Mouse (Mus musculus): ENCODE measurements at regions not wholly inside any gene's neighbourhood (a gene's known extent, or its start where the extent isn't known, plus 50 kb on each side); places are given as distances from the start of the nearest gene placed in this dataset.
A peak's percentile ranks its signal among the peaks of the same experiment; 100 is the strongest.

DNA sequence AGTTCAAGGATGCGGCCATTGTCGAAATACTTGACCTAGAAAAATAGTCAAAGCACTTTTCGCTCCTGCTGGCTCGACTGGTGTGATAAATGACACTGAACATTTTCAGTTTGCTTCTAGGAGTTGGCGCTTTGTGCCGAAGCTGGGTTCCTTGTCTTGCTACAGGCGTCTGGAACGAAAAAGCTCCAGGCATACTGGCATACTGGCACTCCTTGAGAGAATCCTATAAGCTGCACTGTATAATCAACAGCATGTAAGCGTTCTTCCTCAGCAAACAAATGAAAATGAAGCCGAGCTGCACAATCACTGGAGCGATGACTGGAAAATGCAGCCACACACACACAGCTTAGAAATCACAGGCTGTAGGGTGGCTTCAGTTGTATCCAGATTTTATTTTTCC lies 464.9 kb upstream of the Gm10295 start:
- no peak overlapping the region for H3K4me3 ChIP-seq (ENCODE audit: low read length)
- H3K27me3 ChIP-seq (replicated peaks; ENCODE audit: control insufficient read depth, insufficient read depth, low read length) = no peaks in the 10 kb centered on the region
- no peaks in the 10 kb centered on the region for H3K4me1 ChIP-seq (ENCODE audit: control insufficient read depth, insufficient read depth, low read depth, low read length)
- peak; percentile 24; the same call in 1 of the 2 replicates for ATAC-seq
- no peak overlapping the region for H3K4me2 ChIP-seq (ENCODE audit: low read length)
- H3K27ac ChIP-seq (ENCODE audit: low read depth, low read length) = no peak overlapping the region
- no peaks in the 10 kb centered on the region for H3K9me3 ChIP-seq (ENCODE audit: control insufficient read depth, low read length)
- H3K9ac ChIP-seq (ENCODE audit: low read depth, low read length) = no peak overlapping the region; the same call in 1 of the 2 replicates
- H3K36me3 ChIP-seq (ENCODE audit: control insufficient read depth, insufficient read depth, low read length) = no peaks in the 10 kb centered on the region
- WGBS = 68% methylated on average over 11 of the region's 11 CpGs

DNA sequence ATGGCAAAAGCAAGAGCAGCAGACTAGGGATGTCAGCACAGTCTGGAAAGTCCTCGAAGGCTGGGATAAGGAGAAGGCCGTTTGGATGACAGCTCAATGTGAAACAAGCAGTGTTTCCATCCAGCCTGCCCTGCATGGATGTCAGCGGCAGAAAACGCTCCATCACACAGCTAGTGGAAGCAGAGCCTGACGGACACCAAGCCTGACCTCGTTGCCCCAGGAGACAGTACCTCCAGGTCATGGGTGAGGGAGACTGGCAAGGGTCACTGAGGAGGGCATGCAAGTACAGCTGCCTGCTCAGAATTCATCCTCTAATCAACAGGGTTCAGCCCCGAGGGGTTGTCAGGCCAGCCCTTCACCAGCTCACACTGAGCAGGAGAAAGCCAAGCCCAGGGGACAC lies 442.9 kb upstream of the Gm10295 start:
- no peak overlapping the region for H3K4me3 ChIP-seq (ENCODE audit: low read length)
- H3K27me3 ChIP-seq (replicated peaks; ENCODE audit: control insufficient read depth, insufficient read depth, low read length) = no peaks in the 10 kb centered on the region
- H3K4me1 ChIP-seq (ENCODE audit: control insufficient read depth, insufficient read depth, low read depth, low read length) = no peaks in the 10 kb centered on the region
- H3K36me3 ChIP-seq (ENCODE audit: control insufficient read depth, insufficient read depth, low read length) = no peaks in the 10 kb centered on the region
- no peak for ATAC-seq
- WGBS = 29% methylated on average over 7 of the region's 7 CpGs
- H3K9ac ChIP-seq (ENCODE audit: low read depth, low read length) = no peak overlapping the region
- H3K9me3 ChIP-seq (ENCODE audit: control insufficient read depth, low read length) = no peaks in the 10 kb centered on the region
- no peak overlapping the region for H3K4me2 ChIP-seq (ENCODE audit: low read length)
- no peak overlapping the region for H3K27ac ChIP-seq (ENCODE audit: low read depth, low read length)

DNA sequence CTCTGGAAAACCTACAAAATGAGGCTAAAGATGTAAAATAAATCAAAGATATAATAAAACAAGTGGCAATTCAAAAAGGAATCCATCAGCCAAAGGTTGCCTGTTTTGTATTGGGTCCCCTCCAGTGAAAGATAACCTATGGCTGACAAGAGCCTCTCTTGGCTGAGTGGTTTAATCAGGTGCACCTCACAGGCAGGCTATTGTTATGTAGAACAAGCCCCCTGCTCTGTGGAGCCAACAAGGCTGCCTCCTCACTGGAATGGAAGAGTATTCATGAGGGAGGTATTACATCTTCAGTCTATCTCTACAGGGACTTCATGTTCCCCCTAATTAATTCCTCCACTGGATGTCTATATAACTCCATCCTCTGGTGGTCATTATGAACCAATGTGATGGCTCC lies 437.1 kb upstream of the Gm10295 start:
- H3K4me3 ChIP-seq (ENCODE audit: low read length) = no peak overlapping the region
- H3K9me3 ChIP-seq (ENCODE audit: control insufficient read depth, low read length) = no peaks in the 10 kb centered on the region
- no peaks in the 10 kb centered on the region for H3K4me1 ChIP-seq (ENCODE audit: control insufficient read depth, insufficient read depth, low read depth, low read length)
- H3K9ac ChIP-seq (ENCODE audit: low read depth, low read length) = no peak overlapping the region
- ATAC-seq = no peak
- H3K27ac ChIP-seq (ENCODE audit: low read depth, low read length) = no peak overlapping the region
- H3K4me2 ChIP-seq (ENCODE audit: low read length) = no peak overlapping the region
- H3K36me3 ChIP-seq (ENCODE audit: control insufficient read depth, insufficient read depth, low read length) = no peaks in the 10 kb centered on the region
- H3K27me3 ChIP-seq (replicated peaks; ENCODE audit: control insufficient read depth, insufficient read depth, low read length) = no peaks in the 10 kb centered on the region

DNA sequence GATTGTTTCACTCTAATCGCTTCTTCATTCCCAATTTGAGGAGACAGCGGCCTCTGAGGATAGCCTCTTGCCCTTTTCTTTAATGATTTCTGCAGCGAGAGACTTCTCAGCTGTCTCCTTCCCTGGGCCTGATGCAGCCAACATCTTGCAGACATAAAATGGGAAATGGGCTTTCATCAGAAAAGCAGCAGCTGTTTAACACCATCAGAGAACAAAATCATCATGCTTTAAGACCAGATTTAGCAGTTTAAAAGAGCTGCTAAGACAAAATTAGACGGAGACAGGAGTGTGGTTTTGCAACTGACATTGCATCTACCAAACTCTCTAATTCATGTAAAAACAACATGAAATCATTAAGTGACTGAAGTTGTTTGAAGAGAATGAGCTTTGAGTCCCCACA lies 431.2 kb upstream of the Gm10295 start:
- H3K9me3 ChIP-seq (ENCODE audit: control insufficient read depth, low read length) = no peaks in the 10 kb centered on the region
- no peaks in the 10 kb centered on the region for H3K27me3 ChIP-seq (replicated peaks; ENCODE audit: control insufficient read depth, insufficient read depth, low read length)
- H3K4me3 ChIP-seq (ENCODE audit: low read length) = no peak overlapping the region
- no peak overlapping the region for H3K27ac ChIP-seq (ENCODE audit: low read depth, low read length)
- no peaks in the 10 kb centered on the region for H3K4me1 ChIP-seq (ENCODE audit: control insufficient read depth, insufficient read depth, low read depth, low read length)
- no peak for ATAC-seq
- 88% methylated on average over 4 of the region's 4 CpGs for WGBS
- H3K9ac ChIP-seq (ENCODE audit: low read depth, low read length) = no peak overlapping the region
- no peak overlapping the region for H3K4me2 ChIP-seq (ENCODE audit: low read length)
- no peaks in the 10 kb centered on the region for H3K36me3 ChIP-seq (ENCODE audit: control insufficient read depth, insufficient read depth, low read length)

DNA sequence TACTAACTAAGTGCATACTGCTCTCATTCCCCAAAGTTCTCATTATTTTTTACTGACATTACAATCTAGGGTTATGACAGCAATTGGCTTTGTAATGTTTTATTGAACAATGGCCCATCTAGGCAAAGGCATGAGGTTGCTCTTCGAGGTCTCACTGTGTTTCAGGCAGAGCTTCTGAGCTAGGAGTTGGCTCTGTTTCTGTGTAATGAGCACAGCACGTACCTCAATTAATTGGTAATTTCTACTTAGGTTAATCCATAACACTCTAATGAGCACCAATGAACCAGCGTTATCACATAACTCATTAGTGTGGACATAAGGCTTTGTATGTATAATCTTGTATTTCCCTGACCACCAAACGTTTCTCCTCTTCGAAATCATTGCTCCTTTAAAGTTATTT lies 398.6 kb upstream of the Gm10295 start:
- 74% methylated on average over 5 of the region's 5 CpGs for WGBS
- Histone ChIP-seq H3K9me3 (ENCODE audit: control insufficient read depth, low read length) (no peaks in the 10 kb centered on the region), H3K4me1 (ENCODE audit: control insufficient read depth, insufficient read depth, low read depth, low read length) (no peaks in the 10 kb centered on the region), H3K27me3 (replicated peaks; ENCODE audit: control insufficient read depth, insufficient read depth, low read length) (no peaks in the 10 kb centered on the region), H3K4me3 (ENCODE audit: low read length) (no peak overlapping the region), H3K9ac (ENCODE audit: low read depth, low read length) (no peak overlapping the region), H3K36me3 (ENCODE audit: control insufficient read depth, insufficient read depth, low read length) (no peaks in the 10 kb centered on the region), H3K4me2 (ENCODE audit: low read length) (no peak overlapping the region), H3K27ac (ENCODE audit: low read depth, low read length) (no peak overlapping the region)
- ATAC-seq = no peak

DNA sequence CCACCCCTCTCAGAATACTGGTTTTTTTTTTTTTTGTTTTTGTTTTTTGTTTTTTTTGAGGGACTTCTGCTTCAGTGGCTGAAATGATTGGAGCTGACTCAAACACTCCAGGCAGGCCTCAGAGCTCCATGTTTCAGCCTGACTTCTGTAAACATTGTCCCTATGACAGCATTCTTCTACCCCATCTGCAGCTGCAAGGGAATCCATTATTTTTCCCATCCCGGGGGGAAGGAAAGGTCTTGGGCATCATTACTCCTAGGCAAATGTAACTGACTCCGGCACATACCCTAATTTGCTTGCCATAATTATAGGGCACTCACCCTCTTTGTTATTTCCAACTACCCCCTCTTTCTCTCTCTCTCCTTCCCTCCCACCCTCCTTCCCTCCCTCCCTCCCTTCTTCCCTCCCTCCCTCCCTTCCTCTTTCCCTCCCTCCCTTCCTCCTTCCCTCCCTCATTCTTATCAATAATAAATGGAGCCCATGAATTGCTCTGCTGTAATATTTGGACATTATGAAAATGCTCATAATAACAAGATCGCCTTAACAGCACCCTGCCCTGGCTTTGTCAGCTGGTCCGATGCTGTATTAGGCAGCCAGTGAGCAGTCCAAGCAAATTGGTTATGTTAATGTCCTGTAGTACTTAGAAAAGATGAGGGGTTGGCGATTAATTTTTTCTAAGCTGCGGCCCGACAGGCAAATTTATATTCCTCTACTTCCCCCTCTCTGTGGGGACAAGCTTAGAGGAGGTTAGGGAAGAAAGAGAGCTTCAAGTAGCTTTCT lies 395.0 kb upstream of the Gm10295 start:
- no peaks in the 10 kb centered on the region for H3K4me1 ChIP-seq (ENCODE audit: control insufficient read depth, insufficient read depth, low read depth, low read length)
- H3K36me3 ChIP-seq (ENCODE audit: control insufficient read depth, insufficient read depth, low read length) = no peaks in the 10 kb centered on the region
- 44% methylated on average over 7 of the region's 7 CpGs for WGBS
- no peaks in the 10 kb centered on the region for H3K27me3 ChIP-seq (replicated peaks; ENCODE audit: control insufficient read depth, insufficient read depth, low read length)
- no peak overlapping the region for H3K9ac ChIP-seq (ENCODE audit: low read depth, low read length)
- H3K4me2 ChIP-seq (ENCODE audit: low read length) = no peak overlapping the region
- no peaks in the 10 kb centered on the region for H3K9me3 ChIP-seq (ENCODE audit: control insufficient read depth, low read length)
- no peak overlapping the region for H3K4me3 ChIP-seq (ENCODE audit: low read length)
- no peak for ATAC-seq
- no peak overlapping the region for H3K27ac ChIP-seq (ENCODE audit: low read depth, low read length)

DNA sequence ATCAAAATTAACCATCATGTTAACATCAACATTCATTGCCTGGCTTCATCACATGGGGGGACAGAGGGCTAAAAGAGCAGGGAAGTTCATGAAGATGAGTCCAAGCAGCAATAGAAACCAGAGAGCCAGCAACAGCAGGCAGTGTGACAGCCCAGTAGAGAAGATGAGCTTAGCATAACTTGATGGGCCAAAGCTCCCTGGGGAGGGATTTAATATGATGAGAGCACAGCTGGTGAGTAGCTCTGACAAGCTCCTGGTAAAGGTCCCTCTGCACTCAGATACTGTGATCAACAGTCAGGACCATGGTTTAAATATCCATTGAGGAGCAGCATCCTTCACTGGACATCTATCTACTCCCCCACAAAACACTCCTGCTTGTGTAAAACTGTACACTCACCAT lies 377.2 kb upstream of the Gm10295 start:
- no peaks in the 10 kb centered on the region for H3K36me3 ChIP-seq (ENCODE audit: control insufficient read depth, insufficient read depth, low read length)
- no peaks in the 10 kb centered on the region for H3K27me3 ChIP-seq (replicated peaks; ENCODE audit: control insufficient read depth, insufficient read depth, low read length)
- no peaks in the 10 kb centered on the region for H3K9me3 ChIP-seq (ENCODE audit: control insufficient read depth, low read length)
- no peak overlapping the region for H3K4me3 ChIP-seq (ENCODE audit: low read length)
- H3K4me1 ChIP-seq (ENCODE audit: control insufficient read depth, insufficient read depth, low read depth, low read length) = no peaks in the 10 kb centered on the region
- H3K4me2 ChIP-seq (ENCODE audit: low read length) = no peak overlapping the region
- H3K9ac ChIP-seq (ENCODE audit: low read depth, low read length) = no peak overlapping the region
- no peak for ATAC-seq
- H3K27ac ChIP-seq (ENCODE audit: low read depth, low read length) = no peak overlapping the region

DNA sequence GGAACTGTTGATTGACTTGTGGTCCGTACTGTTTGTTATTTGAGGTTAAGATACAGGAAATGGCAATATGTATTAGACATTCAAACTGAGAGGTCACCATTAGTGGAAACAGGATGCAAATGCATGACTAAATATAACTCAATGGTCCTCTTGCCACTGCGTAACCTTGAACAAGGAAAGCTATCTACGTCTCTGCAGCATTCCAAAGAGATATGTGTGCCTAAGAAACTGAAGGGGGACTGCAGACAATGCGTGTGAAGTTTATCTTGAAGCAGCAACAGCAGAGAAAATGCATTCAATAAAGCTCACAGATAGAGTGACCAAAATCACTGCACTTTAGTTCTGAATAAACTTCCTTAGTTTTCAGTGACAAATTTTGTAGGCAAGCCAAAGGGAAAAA lies 356.9 kb upstream of the Gm10295 start:
- Histone ChIP-seq H3K36me3 (ENCODE audit: control insufficient read depth, insufficient read depth, low read length) (no peaks in the 10 kb centered on the region), H3K4me2 (ENCODE audit: low read length) (no peak overlapping the region), H3K4me1 (ENCODE audit: control insufficient read depth, insufficient read depth, low read depth, low read length) (peaks cover 3% of the 10 kb centered on the region; the same call in 1 of the 2 replicates), H3K9ac (ENCODE audit: low read depth, low read length) (no peak overlapping the region), H3K4me3 (ENCODE audit: low read length) (no peak overlapping the region), H3K9me3 (ENCODE audit: control insufficient read depth, low read length) (no peaks in the 10 kb centered on the region), H3K27ac (ENCODE audit: low read depth, low read length) (no peak overlapping the region), H3K27me3 (replicated peaks; ENCODE audit: control insufficient read depth, insufficient read depth, low read length) (no peaks in the 10 kb centered on the region)
- no peak for ATAC-seq
- WGBS = 87% methylated on average over 4 of the region's 4 CpGs

DNA sequence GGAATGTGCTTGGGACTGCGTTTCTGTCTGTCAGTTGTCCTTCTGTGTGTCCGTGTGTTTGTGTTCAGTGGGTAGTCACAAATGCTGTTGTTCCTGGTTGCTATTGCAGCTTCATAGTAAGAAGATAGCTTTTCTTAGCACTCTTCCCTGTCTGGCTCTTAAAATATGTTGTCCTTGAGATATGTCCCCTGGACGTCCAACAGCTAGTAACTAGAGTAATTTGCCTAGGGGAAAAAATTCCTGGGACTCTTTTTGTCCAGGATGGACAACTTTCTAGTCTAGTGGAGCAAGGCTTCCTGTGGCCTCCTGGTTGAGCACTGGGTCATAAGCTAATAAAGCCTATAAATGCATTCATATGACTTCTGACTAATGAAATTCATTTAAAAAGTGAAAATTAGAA lies 354.9 kb upstream of the Gm10295 start:
- ATAC-seq = no peak
- no peak overlapping the region for H3K27ac ChIP-seq (ENCODE audit: low read depth, low read length)
- no peak overlapping the region for H3K4me3 ChIP-seq (ENCODE audit: low read length)
- no peak overlapping the region for H3K9ac ChIP-seq (ENCODE audit: low read depth, low read length)
- no peak overlapping the region for H3K4me2 ChIP-seq (ENCODE audit: low read length)
- WGBS = 48% methylated on average over 3 of the region's 3 CpGs
- H3K27me3 ChIP-seq (replicated peaks; ENCODE audit: control insufficient read depth, insufficient read depth, low read length) = no peaks in the 10 kb centered on the region
- peaks cover 3% of the 10 kb centered on the region; the same call in 1 of the 2 replicates for H3K4me1 ChIP-seq (ENCODE audit: control insufficient read depth, insufficient read depth, low read depth, low read length)
- H3K36me3 ChIP-seq (ENCODE audit: control insufficient read depth, insufficient read depth, low read length) = no peaks in the 10 kb centered on the region
- H3K9me3 ChIP-seq (ENCODE audit: control insufficient read depth, low read length) = no peaks in the 10 kb centered on the region
